28 mouse cellular contexts compared by ENCODE assay signal in the genomic region with DNA sequence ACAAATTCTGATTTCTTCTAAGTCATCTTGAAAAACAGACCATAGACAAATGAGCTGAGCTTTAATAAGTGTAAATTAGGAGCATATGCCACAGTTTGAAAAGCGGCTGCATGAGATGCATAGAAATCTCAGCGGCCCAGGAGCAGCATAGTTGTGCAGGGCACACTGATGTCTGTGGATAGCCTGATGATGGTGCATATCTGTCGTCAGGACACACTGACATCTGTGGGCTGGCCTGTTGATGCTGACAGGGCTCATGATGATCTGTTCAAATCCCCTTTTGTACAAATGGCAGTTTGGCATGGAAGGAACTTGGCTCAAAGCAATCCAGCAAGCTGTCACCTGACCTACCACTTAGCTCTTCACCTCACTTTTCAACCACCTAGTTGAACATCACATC.
"Had no signal": no experiment of that assay in that cellular context is flagged by ENCODE, and none has a peak within 500 bp of the region (broad histone marks: within the 10 kb centered on the region; RNA-seq: fewer than 3 reads in every experiment).

No protein-coding gene starts in this region.

- H3K4me1 ChIP-seq: heart, embryonic 10.5 days; heart, embryonic 12.5 days; hindbrain, embryonic 10.5 days; hindbrain, embryonic 12.5 days; intestine, embryonic 15.5 days; limb, embryonic 10.5 days; limb, embryonic 12.5 days; liver, embryonic 13.5 days; liver, embryonic 15.5 days had no signal

- ATAC-seq: hindbrain, embryonic 16.5 days; inflammation-experienced regulatory T-cells, adult 6 months; intestine, embryonic 15.5 days; intestine, postnatal 0 days; liver, postnatal 0 days had no signal

- H3K9me3 ChIP-seq: heart, embryonic 10.5 days; heart, embryonic 12.5 days; hindbrain, embryonic 10.5 days; hindbrain, embryonic 12.5 days; intestine, embryonic 15.5 days; limb, embryonic 10.5 days; limb, embryonic 12.5 days; liver, embryonic 13.5 days; liver, embryonic 15.5 days had no signal

- H3K36me3 ChIP-seq: heart, embryonic 10.5 days; heart, embryonic 12.5 days; hindbrain, embryonic 10.5 days; hindbrain, embryonic 12.5 days; intestine, embryonic 15.5 days; limb, embryonic 10.5 days; limb, embryonic 12.5 days; liver, embryonic 13.5 days; liver, embryonic 15.5 days had no signal

- H3K9ac ChIP-seq: heart, embryonic 12.5 days; hindbrain, embryonic 12.5 days; hindbrain, embryonic 14.5 days; intestine, embryonic 15.5 days; limb, embryonic 12.5 days; liver, embryonic 13.5 days; liver, embryonic 15.5 days; liver, postnatal 0 days had no signal

- H3K27ac ChIP-seq: heart, embryonic 10.5 days; hindbrain, embryonic 10.5 days; hindbrain, embryonic 12.5 days; hindbrain, embryonic 14.5 days; intestine, embryonic 15.5 days; layer of hippocampus, adult 2 months; left cerebral cortex, adult 2 months; limb, embryonic 10.5 days; limb, embryonic 12.5 days; liver, embryonic 13.5 days; liver, embryonic 15.5 days had no signal

- H3K4me2 ChIP-seq: heart, embryonic 12.5 days; hindbrain, embryonic 12.5 days; hindbrain, embryonic 14.5 days; intestine, embryonic 15.5 days; limb, embryonic 12.5 days; liver, embryonic 11.5 days; liver, embryonic 13.5 days; liver, embryonic 15.5 days had no signal

- DNase-seq: gastrocnemius, postnatal 10 days; gastrocnemius, postnatal 25 days; heart, adult 18-20 months; heart, postnatal 10 days; heart, postnatal 4 days; kidney, adult 18-20 months; kidney, adult 8-10 months; kidney, postnatal 10 days; kidney, postnatal 25 days; kidney, postnatal 4 days; liver; liver, embryonic 13.5 days; liver, postnatal 0 days had no signal

- H3K4me3 ChIP-seq: heart, embryonic 10.5 days; heart, embryonic 12.5 days; hindbrain, embryonic 10.5 days; hindbrain, embryonic 12.5 days; intestine, embryonic 15.5 days; layer of hippocampus, adult 2 months; left cerebral cortex, adult 2 months; limb, embryonic 10.5 days; limb, embryonic 12.5 days; liver, embryonic 13.5 days; liver, embryonic 15.5 days had no signal

- H3K27me3 ChIP-seq: heart, embryonic 12.5 days; hindbrain, embryonic 12.5 days; intestine, embryonic 15.5 days; limb, embryonic 12.5 days; liver, embryonic 13.5 days; liver, embryonic 15.5 days had no signal
